Mouse (Mus musculus): ENCODE measurements around the gene Cypt2. TPM values are rescaled to one million over a fixed set of nuclear protein-coding genes. Genes with fewer than 3 reads are reported as not detected.
"Not testable (repeated sequence)": the region's sequence is repeated elsewhere in the genome, so short reads cannot be mapped to it uniquely, and the experiment has no call there.

The Cypt2 gene
- polyA plus RNA-seq (2015; fragmentation: Nextera tagmentation; extraction: Ambion mirVana): not detected in 2 replicates

GRCm38 (mm10) chrX:105499472-105499871 is at the start of gene Cypt2:
TSS of gene Cypt2 (plus strand) at chrX:105499772.
- not testable (repeated sequence) for DNase-seq (ENCODE audit: low spot score)

GRCm38 (mm10) chrX:105546234-105546633 is 46.7 kb downstream of the Cypt2 start:
- no peak for DNase-seq (ENCODE audit: low spot score)

All from thymus, postnatal 0 days (tissue).